17 mouse cellular contexts compared by ENCODE assay signal in genomic region chr6:71829768-71830167, GRCm38 (mm10). TPM values are rescaled to one million over a fixed set of nuclear protein-coding genes. Genes with fewer than 3 reads are reported as not detected.
DNase-seq lines count a peak whose midpoint lies in the region; ATAC-seq and TF ChIP-seq lines count a peak whose summit lies in the region.
"Had no signal": no experiment of that assay in that cellular context is flagged by ENCODE, and none has a peak within 500 bp of the region (broad histone marks: within the 10 kb centered on the region; RNA-seq: fewer than 3 reads in every experiment).

No protein-coding gene starts in this region.

- H3K27me3 ChIP-seq in forebrain, embryonic 13.5 days = no peaks in the 10 kb centered on the region
- H3K27me3 ChIP-seq in forebrain, embryonic 11.5 days (ENCODE audit: control insufficient read depth, insufficient read depth, low read length) = no peaks in the 10 kb centered on the region; the same call in 1 of the 2 replicates
- H3K27me3 ChIP-seq in midbrain, embryonic 10.5 days (ENCODE audit: low read depth, poor library complexity, severe bottlenecking) = no peaks in the 10 kb centered on the region
- no peaks in the 10 kb centered on the region for H3K27me3 ChIP-seq in midbrain, embryonic 11.5 days (ENCODE audit: control insufficient read depth, insufficient read depth, low read length)
- H3K27me3 ChIP-seq in MEL (ENCODE audit: control insufficient read depth in 1 of 2, insufficient read depth in 2 of 2, low read length in 2 of 2) (no peaks in the 10 kb centered on the region; a peak in 1 of 4 replicates), myocyte (ENCODE audit: control insufficient read depth, insufficient read depth, insufficient read length) (no peaks in the 10 kb centered on the region)
- H3K27me3 ChIP-seq: limb, embryonic 12.5 days had no signal

- TF ChIP-seq CTCF in MEL (IDR thresholded peaks at IDR 0.05 in 2 of 3, conservative IDR thresholded peaks at IDR 0.05 in 1 of 3; ENCODE audit: control insufficient read depth in 1 of 3, insufficient read depth in 1 of 3, low read depth in 2 of 3, low read length in 3 of 3, poor library complexity in 1 of 3, severe bottlenecking in 1 of 3) = no peak

- no peak overlapping the region for H3K9ac ChIP-seq in forebrain, embryonic 13.5 days
- H3K9ac ChIP-seq in forebrain, embryonic 11.5 days (ENCODE audit: low read length) = no peak overlapping the region
- H3K9ac ChIP-seq in midbrain, embryonic 11.5 days (ENCODE audit: low read length) = no peak overlapping the region
- peak overlapping the region; percentile 20; the same call in 1 of the 2 replicates for H3K9ac ChIP-seq in MEL (ENCODE audit: control insufficient read depth, low read depth, low read length, poor library complexity, severe bottlenecking)
- H3K9ac ChIP-seq: limb, embryonic 12.5 days had no signal

- no peak overlapping the region for H3K27ac ChIP-seq in forebrain, embryonic 13.5 days
- H3K27ac ChIP-seq in forebrain, embryonic 11.5 days (ENCODE audit: low read depth, low read length) = no peak overlapping the region
- H3K27ac ChIP-seq in midbrain, embryonic 10.5 days (replicated peaks) = no peak overlapping the region
- no peak overlapping the region for H3K27ac ChIP-seq in midbrain, embryonic 11.5 days (ENCODE audit: low read depth, low read length)
- no peak overlapping the region for H3K27ac ChIP-seq in MEL (ENCODE audit: control insufficient read depth, low read depth, low read length)
- H3K27ac ChIP-seq: limb, embryonic 12.5 days had no signal

- TF ChIP-seq RAD21 in MEL (IDR thresholded peaks at IDR 0.05; ENCODE audit: low read depth, low read length) = no peak

- H3K4me2 ChIP-seq in forebrain, embryonic 13.5 days = 0 out of 2 replicates have a peak overlapping the region, but pooled peaks have one; percentile 77
- no peak overlapping the region for H3K4me2 ChIP-seq in forebrain, embryonic 11.5 days (ENCODE audit: low read depth, low read length, severe bottlenecking)
- H3K4me2 ChIP-seq in midbrain, embryonic 11.5 days = no peak overlapping the region
- H3K4me2 ChIP-seq in myocyte (ENCODE audit: low read depth) = peak overlapping the region; percentile 84

- TF ChIP-seq EP300 in MEL (IDR thresholded peaks at IDR 0.05; ENCODE audit: low read depth in 1 of 2, low read length in 2 of 2) = no peak

- no peak for DNase-seq in forebrain, embryonic 11.5 days (ENCODE audit: low spot score)
- DNase-seq in midbrain, embryonic 10.5 days (ENCODE audit: low spot score) = no peak
- no peak for DNase-seq in midbrain, embryonic 11.5 days (ENCODE audit: low spot score, missing footprints)
- DNase-seq in MEL (ENCODE audit: low read depth, low spot score) = no peak
- no peak for DNase-seq in ovary, postnatal 36 days (ENCODE audit: low spot score)
- DNase-seq: heart, adult 2 months; heart, postnatal 14 days; kidney, postnatal 4 days; lung, postnatal 14 days; midbrain, embryonic 14.5 days; right cerebral cortex, postnatal 4 days; thymus, postnatal 14 days had no signal

- no peaks in the 10 kb centered on the region for H3K9me3 ChIP-seq in forebrain, embryonic 13.5 days (replicated peaks)
- H3K9me3 ChIP-seq in forebrain, embryonic 11.5 days (ENCODE audit: control insufficient read depth, low read length) = no peaks in the 10 kb centered on the region
- H3K9me3 ChIP-seq in midbrain, embryonic 10.5 days (replicated peaks) = no peaks in the 10 kb centered on the region
- no peaks in the 10 kb centered on the region for H3K9me3 ChIP-seq in midbrain, embryonic 11.5 days (ENCODE audit: control insufficient read depth, low read length)
- H3K9me3 ChIP-seq in MEL (replicated peaks; ENCODE audit: insufficient read depth, low read length) = no peaks in the 10 kb centered on the region
- H3K9me3 ChIP-seq: limb, embryonic 12.5 days had no signal

- no peak overlapping the region for H3ac ChIP-seq in myocyte (ENCODE audit: control insufficient read depth, insufficient read length)

- no peak for TF ChIP-seq POLR2A in MEL (IDR thresholded peaks at IDR 0.05; ENCODE audit: control insufficient read depth in 1 of 2, insufficient read depth in 1 of 2, low read depth in 1 of 2, low read length in 2 of 2, poor library complexity in 1 of 2)
- TF ChIP-seq POLR2A in myocyte (IDR thresholded peaks at IDR 0.05; ENCODE audit: insufficient read length, low read depth) = no peak

- H3K4me3 ChIP-seq in forebrain, embryonic 13.5 days = no peak overlapping the region
- H3K4me3 ChIP-seq in forebrain, embryonic 11.5 days (ENCODE audit: low read depth, low read length) = no peak overlapping the region
- H3K4me3 ChIP-seq in midbrain, embryonic 10.5 days = peak overlapping the region; percentile 89; the same call in 1 of the 2 replicates
- H3K4me3 ChIP-seq in midbrain, embryonic 11.5 days (ENCODE audit: low read depth, low read length) = no peak overlapping the region
- H3K4me3 ChIP-seq in MEL (ENCODE audit: control insufficient read depth in 1 of 2, insufficient read depth in 1 of 2, low read depth in 2 of 2, low read length in 2 of 2) (peak overlapping the region in 1 of 2 experiments; percentile 87; a peak in 1 of 4 replicates), myocyte (peak overlapping the region; percentile 61)

- H3K36me3 ChIP-seq in forebrain, embryonic 13.5 days (ENCODE audit: poor library complexity, severe bottlenecking) = peaks cover under 1% of the 10 kb centered on the region; the same call in 1 of the 2 replicates
- no peaks in the 10 kb centered on the region; the same call in 1 of the 2 replicates for H3K36me3 ChIP-seq in forebrain, embryonic 11.5 days (ENCODE audit: control insufficient read depth, insufficient read depth, low read length)
- H3K36me3 ChIP-seq in midbrain, embryonic 10.5 days = peaks cover 12% of the 10 kb centered on the region
- 0 out of 2 replicates have a peak, but pooled peaks cover 2% of the 10 kb centered on the region for H3K36me3 ChIP-seq in midbrain, embryonic 11.5 days (ENCODE audit: control insufficient read depth, insufficient read depth, low read length)
- peaks cover 13 to 15% of the 10 kb centered on the region in 2 experiments for H3K36me3 ChIP-seq in MEL (ENCODE audit: control insufficient read depth in 1 of 2, insufficient read depth in 2 of 2, low read length in 2 of 2)
- peaks cover 13% of the 10 kb centered on the region for H3K36me3 ChIP-seq in myocyte (ENCODE audit: control insufficient read depth, insufficient read depth)

- peaks cover 22% of the 10 kb centered on the region for H3K79me2 ChIP-seq in MEL (ENCODE audit: control insufficient read depth, insufficient read depth, low read length, poor library complexity)
- peaks cover 32% of the 10 kb centered on the region for H3K79me2 ChIP-seq in myocyte (ENCODE audit: control insufficient read depth, insufficient read depth)

- 89% methylated on average over 9 of the region's 9 CpGs for WGBS in forebrain, embryonic 13.5 days
- WGBS in forebrain, embryonic 11.5 days = 88% methylated on average over 9 of the region's 9 CpGs
- 89% methylated on average over 9 of the region's 9 CpGs for WGBS in midbrain, embryonic 10.5 days
- WGBS in midbrain, embryonic 11.5 days = 88% methylated on average over 9 of the region's 9 CpGs

- ATAC-seq in forebrain, embryonic 13.5 days = no peak
- ATAC-seq in forebrain, embryonic 11.5 days (replicated peaks; ENCODE audit: low FRiP score) = no peak
- no peak for ATAC-seq in midbrain, embryonic 11.5 days (ENCODE audit: low FRiP score)
- ATAC-seq: hindbrain, embryonic 16.5 days; Patski had no signal

- H3K4me1 ChIP-seq in forebrain, embryonic 13.5 days = peaks cover 18% of the 10 kb centered on the region
- no peaks in the 10 kb centered on the region; the same call in 1 of the 2 replicates for H3K4me1 ChIP-seq in forebrain, embryonic 11.5 days (replicated peaks; ENCODE audit: control insufficient read depth, insufficient read depth, low read length)
- H3K4me1 ChIP-seq in midbrain, embryonic 10.5 days = peaks cover 17% of the 10 kb centered on the region
- H3K4me1 ChIP-seq in midbrain, embryonic 11.5 days (ENCODE audit: control insufficient read depth, insufficient read depth, low read length) = peaks cover 9% of the 10 kb centered on the region
- peaks cover 5 to 9% of the 10 kb centered on the region in 2 experiments; a peak in 2 of 4 replicates for H3K4me1 ChIP-seq in MEL (ENCODE audit: control insufficient read depth in 1 of 2, insufficient read depth in 2 of 2, low read length in 2 of 2)

TF ChIP-seq in MEL, 35 proteins besides CTCF, POLR2A, EP300 and RAD21 (continues in another document):
- TF ChIP-seq ZC3H11A (IDR thresholded peaks at IDR 0.05; ENCODE audit: low read depth, low read length) (no peak), POLR2AphosphoS2 (IDR thresholded peaks at IDR 0.05; ENCODE audit: low read length) (no peak), TAL1 (IDR thresholded peaks at IDR 0.05; ENCODE audit: low read length) (no peak), MAZ (IDR thresholded peaks at IDR 0.05; ENCODE audit: low read depth, low read length) (no peak)

TF ChIP-seq in myocyte, 11 proteins besides CTCF, POLR2A, EP300 and RAD21 (continues in another document):
- no peak for TF ChIP-seq MAX (IDR thresholded peaks at IDR 0.05; ENCODE audit: low read depth)
- no peak for TF ChIP-seq POLR2AphosphoS2 (IDR thresholded peaks at IDR 0.05; ENCODE audit: insufficient read length, low read depth)
- no peak for TF ChIP-seq TCF3 (IDR thresholded peaks at IDR 0.05; ENCODE audit: insufficient read length, low read depth)
- TF ChIP-seq MYOD1 (IDR thresholded peaks at IDR 0.05; ENCODE audit: control insufficient read depth in 1 of 3, insufficient read length in 2 of 3, low read depth in 2 of 3) = no peak

RNA-seq across cellular contexts. Expression of gene Immt, which starts 1.4 kb away (rescaled TPM):
- 166 and 172 TPM in 2 replicates for polyA plus RNA-seq in forebrain, embryonic 13.5 days (2015; fragmentation: Nextera tagmentation; extraction: Ambion mirVana)
- polyA plus RNA-seq in forebrain, embryonic 11.5 days (2014; fragmentation: Nextera tagmentation; extraction: Ambion mirVana) = 201 and 211 TPM in 2 replicates
- 219 and 226 TPM in 2 replicates for polyA plus RNA-seq in midbrain, embryonic 10.5 days (2016; fragmentation: Nextera tagmentation; extraction: Ambion mirVana)
- 186 and 205 TPM in 2 replicates for polyA plus RNA-seq in midbrain, embryonic 11.5 days (2014; fragmentation: Nextera tagmentation; extraction: Ambion mirVana)
- total RNA-seq in MEL (2012; rRNA removed) = 133 and 137 TPM in 2 replicates
- 100 to 1,000 TPM; 158 to 702 TPM for polyA plus RNA-seq in MEL (2012; ENCODE audit: insufficient read depth in 1 of 2, insufficient read length in 2 of 2, low read depth in 1 of 2, low replicate concordance in 2 of 2, missing spikeins in 1 of 2)
- 128 TPM for polyA plus RNA-seq in myocyte (2012; fragmentation: generic; extraction: Trizol)

RNA-seq across cellular contexts. Expression of gene Mrpl35, which starts 3.0 kb away (rescaled TPM):
- 55.7 and 58.1 TPM in 2 replicates for polyA plus RNA-seq in forebrain, embryonic 13.5 days (2015; fragmentation: Nextera tagmentation; extraction: Ambion mirVana)
- 56.5 and 59.4 TPM in 2 replicates for polyA plus RNA-seq in forebrain, embryonic 11.5 days (2014; fragmentation: Nextera tagmentation; extraction: Ambion mirVana)
- polyA plus RNA-seq in midbrain, embryonic 10.5 days (2016; fragmentation: Nextera tagmentation; extraction: Ambion mirVana) = 60.9 and 67.4 TPM in 2 replicates
- 58.0 and 58.2 TPM in 2 replicates for polyA plus RNA-seq in midbrain, embryonic 11.5 days (2014; fragmentation: Nextera tagmentation; extraction: Ambion mirVana)
- total RNA-seq in MEL (2012; rRNA removed) = 26.0 and 28.3 TPM in 2 replicates
- 10 to 100 TPM in 1 of 2 experiments, not detected in 1; 34.8 TPM for polyA plus RNA-seq in MEL (2012; ENCODE audit: insufficient read depth in 1 of 2, insufficient read length in 2 of 2, low read depth in 1 of 2, low replicate concordance in 2 of 2, missing spikeins in 1 of 2)
- polyA plus RNA-seq in myocyte (2012; fragmentation: generic; extraction: Trizol) = 17.4 TPM

Comparison
In these comparisons a context has a peak if more than half of its experiments do, and no peak if none do; other contexts are left out.
1. H3K4me2 ChIP-seq: peak in forebrain, embryonic 13.5 days (single experiment) and myocyte (single experiment); none in forebrain, embryonic 11.5 days (single experiment) and midbrain, embryonic 11.5 days (single experiment).
2. H3K4me3 ChIP-seq: peak in midbrain, embryonic 10.5 days (single experiment) and myocyte (single experiment); none in forebrain, embryonic 13.5 days (single experiment), forebrain, embryonic 11.5 days (single experiment) and midbrain, embryonic 11.5 days (single experiment).